Mouse (Mus musculus) testis, adult 2 months (tissue): ENCODE measurements around the gene Tbx19. TPM values are rescaled to one million over a fixed set of nuclear protein-coding genes. Genes with fewer than 3 reads are reported as not detected.

Experiments
- H3K27ac ChIP-seq: fragments of 200-500 bp; 2 replicates; pipeline ENCODE4 v1.5.1; 2012; ENCODE audit warnings: low read depth, low read length; ENCODE audit not compliant: control insufficient read depth, insufficient read depth
- H3K27me3 ChIP-seq: fragments of 200-500 bp; 2 replicates; pipeline ENCODE4 v1.6.1; 2012; ENCODE audit warnings: mild to moderate bottlenecking, low read length, moderate library complexity; ENCODE audit not compliant: control insufficient read depth, insufficient read depth
- H3K36me3 ChIP-seq: fragments of 200-500 bp; 2 replicates; pipeline ENCODE4 v1.6.1; 2012; ENCODE audit warnings: mild to moderate bottlenecking, low read length; ENCODE audit not compliant: control insufficient read depth, insufficient read depth
- H3K4me1 ChIP-seq: fragments of 200-500 bp; 2 replicates; pipeline ENCODE4 v1.6.1; 2012; ENCODE audit warnings: low read length; ENCODE audit not compliant: control insufficient read depth, insufficient read depth
- H3K4me3 ChIP-seq: fragments of 200-500 bp; 2 replicates; pipeline ENCODE4 v1.5.1; 2012; ENCODE audit warnings: low read depth, mild to moderate bottlenecking, low read length, moderate library complexity, mixed read lengths; ENCODE audit not compliant: control insufficient read depth
- CTCF ChIP-seq: fragments of 200-500 bp; IDR thresholded peaks from 2 replicates; pipeline ENCODE4 v1.5.1; 2012; ENCODE audit warnings: low read depth, mild to moderate bottlenecking, inconsistent platforms, low read length, moderate library complexity; ENCODE audit not compliant: control insufficient read depth, insufficient read depth, insufficient replicate concordance
- POLR2A ChIP-seq: fragments of 200-500 bp; IDR thresholded peaks from 2 replicates; pipeline ENCODE4 v1.6.1; 2012; ENCODE audit warnings: low read depth, mild to moderate bottlenecking, inconsistent platforms, low read length, moderate library complexity; ENCODE audit not compliant: control insufficient read depth
- polyA plus RNA-seq: library from polyadenylated mRNA; depleted of rRNA; stranded (reverse); fragments of >200 nt; gene quantifications from 2 replicates; pipeline ENCODE4 v1.2.3, GENCODE M21; 2012; rRNA removed

Gene Tbx19
- 18.4 and 21.1 TPM in 2 replicates for polyA plus RNA-seq

GRCm38 (mm10) chr1:165160723-165161405 lies at the start of gene Tbx19:
Tbx19 (minus strand) TSS chr1:165160773.
- TF ChIP-seq POLR2A, result no peak
- TF ChIP-seq CTCF, result no peak
- no peaks in the 10 kb centered on the region for H3K4me1 ChIP-seq
- H3K27ac ChIP-seq, result no peak within 1 kb of the TSS
- H3K27me3 ChIP-seq, result no peaks in the 10 kb centered on the region
- no peaks in the 10 kb centered on the region for H3K36me3 ChIP-seq
- H3K4me3 ChIP-seq, result no peak within 1 kb of the TSS

- TF ChIP-seq POLR2A (no peak), CTCF (no peak)
- Histone ChIP-seq H3K36me3 (no peaks in the 10 kb centered on the region), H3K4me1 (no peaks in the 10 kb centered on the region; the same call in 1 of the 2 replicates), H3K27ac (no peak overlapping the region), H3K27me3 (no peaks in the 10 kb centered on the region), H3K4me3 (no peak overlapping the region)
Measured at GRCm38 (mm10) chr1:165205591-165205990, 45.0 kb upstream of the Tbx19 start.

GRCm38 (mm10) chr1:165203488-165204035 lies 43.0 kb upstream of the Tbx19 start:
- Histone ChIP-seq H3K27ac (no peak overlapping the region), H3K4me3 (no peak overlapping the region), H3K27me3 (no peaks in the 10 kb centered on the region), H3K36me3 (no peaks in the 10 kb centered on the region), H3K4me1 (no peaks in the 10 kb centered on the region; the same call in 1 of the 2 replicates)
- TF ChIP-seq CTCF (no peak), POLR2A (no peak)

- no peak for TF ChIP-seq POLR2A
- Histone ChIP-seq H3K4me3 (no peak overlapping the region), H3K27ac (no peak overlapping the region), H3K27me3 (no peaks in the 10 kb centered on the region), H3K4me1 (no peaks in the 10 kb centered on the region), H3K36me3 (no peaks in the 10 kb centered on the region)
Measured at GRCm38 (mm10) chr1:165201445-165202012, 41.0 kb upstream of the Tbx19 start.

- TF ChIP-seq POLR2A (no peak), CTCF (no peak)
- Histone ChIP-seq H3K36me3 (no peaks in the 10 kb centered on the region), H3K4me3 (no peak overlapping the region), H3K27ac (no peak overlapping the region), H3K4me1 (no peaks in the 10 kb centered on the region), H3K27me3 (no peaks in the 10 kb centered on the region)
Measured at GRCm38 (mm10) chr1:165200748-165201147, 40.2 kb upstream of the Tbx19 start.

GRCm38 (mm10) chr1:165199639-165200038 lies 39.1 kb upstream of the Tbx19 start:
- no peak for TF ChIP-seq CTCF
- no peak for TF ChIP-seq POLR2A
- Histone ChIP-seq H3K27ac (no peak overlapping the region), H3K27me3 (no peaks in the 10 kb centered on the region), H3K36me3 (no peaks in the 10 kb centered on the region), H3K4me1 (peaks cover 2% of the 10 kb centered on the region; the same call in 1 of the 2 replicates), H3K4me3 (no peak overlapping the region)

- TF ChIP-seq CTCF (no peak), POLR2A (no peak)
- Histone ChIP-seq H3K4me1 (peaks cover 4% of the 10 kb centered on the region), H3K36me3 (no peaks in the 10 kb centered on the region), H3K27ac (no peak overlapping the region), H3K27me3 (no peaks in the 10 kb centered on the region), H3K4me3 (no peak overlapping the region)
Measured at GRCm38 (mm10) chr1:165198951-165199350, 38.4 kb upstream of the Tbx19 start.
